Comparison of ENCODE assay signal across 9 mouse cellular contexts in genomic region chr1:87475076-87475895, GRCm38 (mm10). TPM values are rescaled to one million over a fixed set of nuclear protein-coding genes. Genes with fewer than 3 reads are reported as not detected.
DNase-seq lines count a peak whose midpoint lies in the region; ATAC-seq and TF ChIP-seq lines count a peak whose summit lies in the region.
"Had no signal": no experiment of that assay in that cellular context is flagged by ENCODE, and none has a peak within 500 bp of the region (broad histone marks: within the 10 kb centered on the region; RNA-seq: fewer than 3 reads in every experiment).

No protein-coding gene starts in this region.

- no peak overlapping the region for H3K27ac ChIP-seq in embryonic facial prominence, embryonic 14.5 days (replicated peaks; ENCODE audit: low read depth, low read length)
- H3K27ac ChIP-seq in midbrain, postnatal 0 days (ENCODE audit: low read depth, low read length): no peak overlapping the region

- no peak for TF ChIP-seq CTCF in midbrain, postnatal 0 days (IDR thresholded peaks at IDR 0.05)

- H3K27me3 ChIP-seq in embryonic facial prominence, embryonic 14.5 days (replicated peaks; ENCODE audit: control insufficient read depth, insufficient read depth, low read length): peaks cover 29% of the 10 kb centered on the region
- H3K27me3 ChIP-seq in midbrain, postnatal 0 days (ENCODE audit: insufficient read depth, low read length): no peaks in the 10 kb centered on the region

- peak overlapping the region; percentile 33 for H3K4me3 ChIP-seq in embryonic facial prominence, embryonic 14.5 days (ENCODE audit: low read depth, low read length)
- H3K4me3 ChIP-seq in midbrain, postnatal 0 days (ENCODE audit: low read depth, low read length): peak overlapping the region; percentile 36

- ATAC-seq in embryonic facial prominence, embryonic 14.5 days (ENCODE audit: low read depth): no peak
- peak; percentile 69 for ATAC-seq in midbrain, postnatal 0 days (ENCODE audit: low FRiP score)
- ATAC-seq in megakaryocyte progenitor cell, adult 5-6 weeks (replicated peaks; ENCODE audit: poor library complexity): no peak

- DNase-seq in left cerebral cortex, adult 11 months (ENCODE audit: low spot score): peak; percentile 75
- no peak for DNase-seq in left cerebral cortex, postnatal 4 days
- no peak for DNase-seq in embryonic facial prominence, embryonic 14.5 days (ENCODE audit: low spot score)
- DNase-seq in kidney, postnatal 4 days: peak; percentile 13 to 34
- peak; percentile 15 for DNase-seq in midbrain, postnatal 0 days (ENCODE audit: low spot score)
- no peak for DNase-seq in lung, postnatal 10 days
- no peak for DNase-seq in c-Kit-positive CD71-positive TER-119-positive erythroid progenitor cells, embryonic 14.5 days (ENCODE audit: low spot score)

- intact Hi-C loops in left cerebral cortex, postnatal 4 days (cut with DNase I): no loop called here

- H3K9me3 ChIP-seq in embryonic facial prominence, embryonic 14.5 days (ENCODE audit: control insufficient read depth, low read length): no peaks in the 10 kb centered on the region
- H3K9me3 ChIP-seq in midbrain, postnatal 0 days (ENCODE audit: low read length): no peaks in the 10 kb centered on the region

- peak overlapping the region; percentile 52 for H3K9ac ChIP-seq in embryonic facial prominence, embryonic 14.5 days (ENCODE audit: low read depth, low read length)
- H3K9ac ChIP-seq in midbrain, postnatal 0 days (replicated peaks; ENCODE audit: low read length, poor library complexity, severe bottlenecking): peak overlapping the region; percentile 60

- WGBS in embryonic facial prominence, embryonic 14.5 days: 2% methylated on average over 24 of the region's 42 CpGs
- 3% methylated on average over 36 of the region's 42 CpGs for WGBS in midbrain, postnatal 0 days

- peak overlapping the region; percentile 63 for H3K4me2 ChIP-seq in embryonic facial prominence, embryonic 14.5 days (ENCODE audit: low read depth, low read length)
- peak overlapping the region; percentile 83 for H3K4me2 ChIP-seq in midbrain, postnatal 0 days (ENCODE audit: low read depth, low read length, poor library complexity, severe bottlenecking)

- H3K36me3 ChIP-seq in embryonic facial prominence, embryonic 14.5 days (ENCODE audit: control insufficient read depth, insufficient read depth, low read length): no peaks in the 10 kb centered on the region
- H3K36me3 ChIP-seq in midbrain, postnatal 0 days (ENCODE audit: insufficient read depth, low read length): peaks cover 14% of the 10 kb centered on the region; the same call in 1 of the 2 replicates

- H3K4me1 ChIP-seq in embryonic facial prominence, embryonic 14.5 days (ENCODE audit: control insufficient read depth, insufficient read depth, low read length): peaks cover 5% of the 10 kb centered on the region; the same call in 1 of the 2 replicates
- no peaks in the 10 kb centered on the region; the same call in 1 of the 2 replicates for H3K4me1 ChIP-seq in midbrain, postnatal 0 days (ENCODE audit: insufficient read depth, low read length)

RNA-seq across cellular contexts. Expression of gene Snorc, which starts 5.2 kb away (rescaled TPM):
- not detected for total RNA-seq in left cerebral cortex, postnatal 4 days (2021)
- polyA plus RNA-seq in embryonic facial prominence, embryonic 14.5 days (2014; fragmentation: Nextera tagmentation; extraction: Ambion mirVana): 19.9 and 30.6 TPM in 2 replicates
- not detected in 2 replicates for total RNA-seq in midbrain, postnatal 0 days (2014; rRNA removed)
- polyA plus RNA-seq in midbrain, postnatal 0 days (2015; fragmentation: Nextera tagmentation; extraction: Ambion mirVana): 2.9 and 3.6 TPM in 2 replicates
- not detected in 2 replicates for total RNA-seq in megakaryocyte progenitor cell, adult 5-6 weeks (2015)
- not detected in 2 replicates for total RNA-seq in megakaryocyte progenitor cell, adult 5-6 weeks (2017)
- total RNA-seq: left cerebral cortex, postnatal 10 days had no signal

RNA-seq across cellular contexts. Expression of gene Neu2, which starts 34.4 kb away (rescaled TPM):
- under 1 TPM; 0.70 to 0.95 TPM for total RNA-seq in left cerebral cortex, postnatal 4 days (2021)
- not detected in 2 replicates for polyA plus RNA-seq in embryonic facial prominence, embryonic 14.5 days (2014; fragmentation: Nextera tagmentation; extraction: Ambion mirVana)
- total RNA-seq in midbrain, postnatal 0 days (2014; rRNA removed): 1.1 and 1.3 TPM in 2 replicates
- polyA plus RNA-seq in midbrain, postnatal 0 days (2015; fragmentation: Nextera tagmentation; extraction: Ambion mirVana): 1.1 and 2.0 TPM in 2 replicates
- not detected in 2 replicates for total RNA-seq in megakaryocyte progenitor cell, adult 5-6 weeks (2015)
- total RNA-seq in megakaryocyte progenitor cell, adult 5-6 weeks (2017): not detected in 2 replicates

Comparison
In these comparisons a context has a peak if more than half of its experiments do, and no peak if none do; other contexts are left out.
1. DNase-seq: peak in left cerebral cortex, adult 11 months (single experiment), kidney, postnatal 4 days (2 of 2) and midbrain, postnatal 0 days (single experiment); none in left cerebral cortex, postnatal 4 days (single experiment), embryonic facial prominence, embryonic 14.5 days (single experiment), lung, postnatal 10 days (single experiment) and c-Kit-positive CD71-positive TER-119-positive erythroid progenitor cells, embryonic 14.5 days (single experiment).